Mouse (Mus musculus) E14TG2a.4 (cell line): ENCODE measurements around the gene Itih1.

Source experiments
- CTCF ChIP-seq: conservative IDR thresholded peaks from 2 replicates; pipeline ENCODE4 v1.5.1; 2014; ENCODE audit warnings: low read length
- NANOG ChIP-seq: IDR thresholded peaks from 2 replicates; pipeline ENCODE4 v1.6.1; 2014; ENCODE audit warnings: borderline replicate concordance, low read length, mixed read lengths
- POU5F1 ChIP-seq: IDR thresholded peaks from 2 replicates; pipeline ENCODE4 v1.6.1; 2014; ENCODE audit warnings: low read length, borderline replicate concordance

DNA sequence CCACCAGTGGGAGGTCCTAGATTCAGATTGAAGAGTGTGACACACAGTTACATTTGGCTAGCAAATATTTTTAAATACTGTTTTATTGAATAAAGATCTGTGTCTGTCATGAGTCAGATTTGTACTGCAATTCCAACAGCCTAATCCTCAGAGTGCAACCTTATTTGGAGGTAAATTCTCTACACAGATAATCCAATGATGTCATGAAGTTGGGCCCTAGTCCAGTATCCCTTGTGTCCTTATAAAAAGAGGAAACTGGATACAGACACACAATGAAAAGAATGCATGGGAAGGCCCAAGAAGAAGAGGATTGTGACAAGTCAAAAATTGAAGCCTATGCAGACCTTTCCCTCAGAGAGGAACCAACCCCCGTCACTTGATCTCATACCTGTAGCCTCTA is 26.6 kb downstream of the Itih1 start:
- TF ChIP-seq CTCF (no peak), POU5F1 (no peak), NANOG (no peak)
